Mouse (Mus musculus) forebrain, embryonic 11.5 days (tissue): ENCODE measurements around the gene Fcho1. TPM values are rescaled to one million over a fixed set of nuclear protein-coding genes. Genes with fewer than 3 reads are reported as not detected.
A peak's percentile ranks its signal among the peaks of the same experiment; 100 is the strongest.
"Not testable (repeated sequence)": the region's sequence is repeated elsewhere in the genome, so short reads cannot be mapped to it uniquely, and the experiment has no call there.

Source experiments
- ATAC-seq: fragments of 200-750 bp; cut with Nextera tagmentation; replicated peaks from 2 replicates; pipeline ENCODE4 v1.8.0; 2017; ENCODE audit warnings: moderate TSS enrichment; ENCODE audit not compliant: low FRiP score
- DNase-seq: peaks from one replicate; pipeline ENCODE4 v3.0.0-alpha.2; 2017; ENCODE audit warnings: low spot score
- H3K27ac ChIP-seq: fragments of 300-500 bp; sonication (generic); 2 replicates; pipeline ENCODE4 v1.5.1; 2014; ENCODE audit warnings: low read depth, low read length
- H3K27me3 ChIP-seq: fragments of 300-500 bp; sonication (generic); 2 replicates; pipeline ENCODE4 v1.6.1; 2014; ENCODE audit warnings: mild to moderate bottlenecking, low read length, mixed read lengths; ENCODE audit not compliant: control insufficient read depth, insufficient read depth
- H3K36me3 ChIP-seq: fragments of 300-500 bp; sonication (generic); 2 replicates; pipeline ENCODE4 v1.6.1; 2014; ENCODE audit warnings: mild to moderate bottlenecking, low read length, moderate library complexity, mixed read lengths; ENCODE audit not compliant: control insufficient read depth, insufficient read depth
- H3K4me1 ChIP-seq: fragments of 300-500 bp; sonication (generic); replicated peaks from 2 replicates; pipeline ENCODE4 v1.6.1; 2014; ENCODE audit warnings: low read length, mixed read lengths; ENCODE audit not compliant: control insufficient read depth, insufficient read depth
- H3K4me2 ChIP-seq: fragments of 300-500 bp; sonication (generic); 2 replicates; pipeline ENCODE4 v1.6.1; 2014; ENCODE audit warnings: low read depth, mild to moderate bottlenecking, low read length, moderate library complexity, mixed read lengths; ENCODE audit not compliant: severe bottlenecking
- H3K4me3 ChIP-seq: fragments of 300-500 bp; sonication (generic); 2 replicates; pipeline ENCODE4 v1.5.1; 2014; ENCODE audit warnings: low read depth, low read length
- H3K9ac ChIP-seq: fragments of 300-500 bp; sonication (generic); 2 replicates; pipeline ENCODE4 v1.6.1; 2014; ENCODE audit warnings: low read length
- H3K9me3 ChIP-seq: fragments of 300-500 bp; sonication (generic); 2 replicates; pipeline ENCODE4 v1.6.1; 2016; ENCODE audit warnings: low read length, mixed read lengths; ENCODE audit not compliant: control insufficient read depth
- WGBS: fragments of 180-500 bp; shearing (Covaris S2); extraction: QIAGEN DNeasy Blood & Tissue Kit; methylation state at CpG from one replicate; pipeline ENCODE4 v1.1.7; 2014; 5-methylcytosine and 5-hydroxymethylcytosine counted together
- polyA plus RNA-seq: library from polyadenylated mRNA; unstranded; fragments of >200 nt; fragmentation: Nextera tagmentation; extraction: Ambion mirVana; gene quantifications from 2 replicates; pipeline ENCODE4 v1.2.1, GENCODE M21; 2014

Fcho1 gene
- polyA plus RNA-seq, 1 experiment from 2014 or later: 21.3 TPM

DNA sequence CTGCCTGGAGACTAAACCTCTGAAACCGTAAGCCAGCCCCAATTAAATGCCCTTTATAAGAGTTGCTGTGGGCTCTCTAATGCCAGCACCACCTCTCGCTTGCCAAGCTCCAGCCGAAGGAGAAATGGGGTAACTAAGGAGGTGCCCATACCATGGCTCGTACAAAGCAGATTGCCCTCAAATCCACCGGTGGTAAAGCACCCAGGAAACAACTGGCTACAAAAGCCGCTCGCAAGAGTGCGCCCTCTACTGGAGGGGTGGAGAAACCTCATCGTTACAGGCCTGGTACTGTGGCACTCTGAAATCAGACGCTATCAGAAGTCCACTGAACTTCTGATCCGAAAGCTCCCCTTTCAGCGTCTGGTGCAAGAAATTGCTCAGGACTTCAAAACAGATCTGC, 30.1 kb downstream of the Fcho1 start:
- not testable (repeated sequence) for H3K27ac ChIP-seq, DNase-seq, H3K36me3 ChIP-seq, H3K4me1 ChIP-seq, H3K4me3 ChIP-seq, ATAC-seq, H3K4me2 ChIP-seq, H3K9ac ChIP-seq, H3K9me3 ChIP-seq
- peaks cover 61% of the 10 kb centered on the region for H3K27me3 ChIP-seq
- 64% methylated on average over 12 of the region's 12 CpGs for WGBS

DNA sequence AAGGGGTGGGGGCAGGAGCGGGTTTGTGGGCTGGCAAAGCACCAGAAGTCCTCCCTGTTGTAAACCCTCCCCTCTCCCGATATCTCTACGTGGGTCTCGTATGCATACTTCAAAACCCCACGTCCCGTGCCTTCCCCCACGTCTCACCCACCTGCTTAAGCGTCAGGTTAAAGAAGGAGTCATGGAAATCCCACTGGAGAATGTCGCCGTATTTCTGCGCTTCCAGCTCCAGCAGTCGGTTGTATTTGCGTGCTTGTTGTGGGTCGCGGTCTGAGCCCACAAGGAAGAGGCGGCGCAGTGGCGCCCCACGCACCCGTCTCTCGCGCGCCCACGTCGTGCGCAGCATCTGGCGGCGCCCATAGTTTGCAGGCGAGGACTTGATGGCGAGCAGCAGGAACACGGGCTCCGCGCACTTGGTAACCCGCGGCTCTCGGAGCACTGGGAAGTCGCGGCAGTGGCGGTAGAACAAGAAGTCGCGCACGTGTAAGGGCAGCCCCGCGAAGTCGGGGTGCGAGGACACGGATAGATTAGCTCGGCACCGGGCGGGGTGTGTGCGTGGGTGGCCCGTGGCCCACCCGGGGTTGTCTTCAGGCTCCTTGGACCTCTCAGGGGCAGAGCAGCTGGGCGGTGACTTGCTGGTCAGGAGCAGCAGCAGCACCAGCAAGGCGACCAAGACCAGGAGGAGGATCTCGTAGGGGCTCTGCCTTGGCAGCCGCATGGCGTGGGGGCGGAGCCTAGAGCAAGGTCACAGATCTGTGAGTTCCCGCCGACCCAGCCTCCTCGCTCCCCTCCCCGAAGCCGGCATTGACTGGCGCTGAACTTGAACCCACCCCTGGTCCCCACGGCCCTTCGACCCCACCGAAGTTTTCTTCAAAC, 32.1 kb downstream of the Fcho1 start:
- ATAC-seq (peak; percentile 39; the same call in 1 of the 2 replicates), DNase-seq (no peak)
- Histone ChIP-seq H3K4me1 (no peaks in the 10 kb centered on the region), H3K27ac (no peak overlapping the region), H3K36me3 (no peaks in the 10 kb centered on the region), H3K9ac (no peak overlapping the region), H3K9me3 (no peaks in the 10 kb centered on the region; the same call in 1 of the 2 replicates), H3K4me2 (no peak overlapping the region), H3K27me3 (peaks cover 72% of the 10 kb centered on the region), H3K4me3 (peak overlapping the region; percentile 7; the same call in 1 of the 2 replicates)
- WGBS: 11% methylated on average over 67 of the region's 68 CpGs

DNA sequence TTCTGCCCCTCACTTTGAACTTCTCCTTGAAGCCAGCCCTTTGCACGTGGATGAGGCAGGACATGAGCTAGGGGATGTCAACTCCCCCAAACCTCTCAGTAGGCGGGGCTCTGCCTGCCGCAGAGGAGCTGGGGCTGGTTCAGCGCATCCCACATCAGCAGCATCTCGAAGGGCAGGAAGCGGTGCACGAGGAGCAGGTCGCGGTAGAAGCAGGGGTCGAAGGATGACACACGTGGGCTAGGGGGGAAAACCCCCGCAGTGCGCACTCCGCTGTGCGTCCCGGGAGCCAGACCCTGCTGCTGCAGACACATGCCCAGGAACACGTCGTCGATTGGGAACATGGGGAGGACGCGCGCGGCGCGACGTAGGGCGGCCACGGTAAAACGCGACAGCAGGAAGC, 33.0 kb downstream of the Fcho1 start:
- no peak overlapping the region for H3K4me3 ChIP-seq
- peaks cover 80% of the 10 kb centered on the region for H3K27me3 ChIP-seq
- no peaks in the 10 kb centered on the region for H3K4me1 ChIP-seq
- H3K9me3 ChIP-seq: no peaks in the 10 kb centered on the region; the same call in 1 of the 2 replicates
- 3% methylated on average over 30 of the region's 30 CpGs for WGBS
- no peaks in the 10 kb centered on the region for H3K36me3 ChIP-seq
- ATAC-seq (no peak), DNase-seq (no peak)
- no peak overlapping the region for H3K9ac ChIP-seq
- no peak overlapping the region for H3K27ac ChIP-seq
- no peak overlapping the region for H3K4me2 ChIP-seq

DNA sequence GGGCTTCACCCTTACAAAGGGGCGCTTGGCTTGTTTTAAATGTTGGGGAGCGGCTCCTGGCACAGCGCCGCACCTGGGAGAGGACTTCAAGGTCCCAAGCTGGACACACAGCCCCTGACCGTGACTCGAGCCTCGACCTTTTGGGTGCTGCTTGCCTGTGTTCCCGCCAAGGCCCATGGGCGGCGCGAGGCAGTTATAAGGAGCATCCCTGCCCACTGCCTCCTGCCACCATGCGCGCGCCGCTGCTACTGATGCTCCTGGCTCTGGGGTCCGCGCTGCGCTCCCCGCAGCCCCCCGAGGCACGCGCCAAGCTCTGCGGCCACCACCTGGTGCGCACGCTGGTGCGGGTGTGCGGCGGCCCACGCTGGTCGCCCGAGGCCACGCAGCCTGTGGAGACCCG, 36.5 kb downstream of the Fcho1 start, which contains the start of gene Insl3:
Insl3 (plus strand) TSS at position 187 of the 400 bp plus-strand sequence.
- H3K36me3 ChIP-seq: no peaks in the 10 kb centered on the region
- DNase-seq (no peak), ATAC-seq (no peak)
- peaks cover 100% of the 10 kb centered on the region for H3K27me3 ChIP-seq
- no peak within 1 kb of the TSS for H3K9ac ChIP-seq
- H3K9me3 ChIP-seq: no peaks in the 10 kb centered on the region; the same call in 1 of the 2 replicates
- peaks cover 7% of the 10 kb centered on the region; the same call in 1 of the 2 replicates for H3K4me1 ChIP-seq
- H3K4me3 ChIP-seq: no peak within 1 kb of the TSS
- WGBS: 6% methylated on average over 33 of the region's 33 CpGs
- H3K27ac ChIP-seq: no peak within 1 kb of the TSS
- no peak within 1 kb of the TSS for H3K4me2 ChIP-seq

DNA sequence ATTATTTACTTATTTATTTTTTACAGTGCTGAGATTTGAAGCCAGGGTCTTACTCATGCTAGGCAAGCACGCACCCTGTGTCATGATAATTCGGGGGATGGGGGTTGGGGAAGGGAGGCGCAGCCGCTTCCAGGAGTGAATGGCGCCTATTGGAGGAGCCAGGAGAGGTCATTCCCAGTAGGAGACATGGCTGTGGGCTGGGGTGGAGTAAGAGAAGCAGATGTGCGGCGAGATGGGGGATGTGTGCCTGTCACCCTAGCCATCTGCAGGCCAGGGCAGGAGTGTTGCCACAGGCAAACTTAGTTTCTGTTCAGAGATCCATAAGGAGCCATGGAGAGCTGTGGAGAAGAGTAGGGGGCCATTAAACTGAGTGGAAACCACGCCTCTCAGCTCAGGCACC, 37.9 kb downstream of the Fcho1 start:
- 2% methylated on average over 8 of the region's 8 CpGs for WGBS
- Histone ChIP-seq H3K27ac (no peak overlapping the region), H3K36me3 (no peaks in the 10 kb centered on the region), H3K4me3 (no peak overlapping the region), H3K27me3 (peaks cover 100% of the 10 kb centered on the region), H3K9ac (no peak overlapping the region), H3K9me3 (no peaks in the 10 kb centered on the region), H3K4me1 (peaks cover 7% of the 10 kb centered on the region; the same call in 1 of the 2 replicates), H3K4me2 (no peak overlapping the region)
- ATAC-seq (no peak), DNase-seq (no peak)

DNA sequence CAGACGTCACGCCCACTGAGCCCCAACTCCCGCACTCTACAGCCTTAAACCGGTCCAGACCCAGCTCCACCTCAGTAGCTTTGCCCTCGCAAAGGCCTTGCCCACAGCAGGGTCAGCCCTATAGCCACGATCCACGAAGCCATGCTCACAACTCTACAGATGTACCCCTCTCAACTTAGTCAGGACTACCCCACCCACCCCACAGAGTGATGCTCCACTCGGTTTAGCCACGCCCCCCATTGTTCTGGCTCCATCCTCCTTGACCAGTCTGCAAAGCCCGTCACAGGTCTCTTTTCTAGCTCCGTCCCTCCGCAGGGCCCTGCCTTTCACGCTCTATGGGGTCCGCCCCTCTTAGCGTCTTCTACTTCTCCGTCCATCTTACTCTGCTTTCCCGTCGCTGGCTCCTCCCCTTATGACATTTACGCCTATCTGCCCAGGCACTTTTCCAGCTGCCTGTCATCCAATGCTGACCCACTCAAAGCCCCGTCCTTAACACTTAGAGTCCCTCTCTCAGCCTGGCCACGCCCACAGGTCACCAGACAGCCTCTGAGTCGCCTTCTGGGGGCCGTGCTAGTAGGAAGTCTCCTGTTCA, 39.3 kb downstream of the Fcho1 start:
- Histone ChIP-seq H3K4me1 (peaks cover 7% of the 10 kb centered on the region; the same call in 1 of the 2 replicates), H3K27me3 (peaks cover 100% of the 10 kb centered on the region), H3K4me2 (peak overlapping the region; percentile 8; the same call in 1 of the 2 replicates), H3K36me3 (no peaks in the 10 kb centered on the region), H3K4me3 (no peak overlapping the region), H3K9ac (no peak overlapping the region), H3K9me3 (no peaks in the 10 kb centered on the region), H3K27ac (no peak overlapping the region)
- 0% methylated on average over 23 of the region's 23 CpGs for WGBS
- DNase-seq (no peak), ATAC-seq (peak; percentile 32)

DNA sequence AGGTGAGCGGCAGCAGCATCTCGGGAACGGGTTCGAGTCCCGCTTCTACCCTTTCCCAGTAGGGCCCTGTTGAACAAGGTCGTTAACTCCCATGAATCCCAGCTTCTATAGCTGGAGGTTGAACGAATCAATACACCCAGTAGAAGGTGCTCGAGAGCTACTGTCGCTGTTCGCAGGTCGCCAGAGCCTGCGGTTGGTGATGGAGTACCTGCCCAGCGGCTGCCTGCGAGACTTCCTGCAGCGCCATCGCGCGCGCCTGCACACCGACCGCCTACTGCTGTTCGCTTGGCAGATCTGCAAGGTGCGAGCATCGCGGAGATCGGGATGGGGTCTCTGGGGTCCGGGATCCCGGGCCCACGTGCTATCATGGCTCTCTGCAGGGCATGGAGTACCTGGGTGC, 39.9 kb downstream of the Fcho1 start:
- no peak for ATAC-seq
- peak overlapping the region; percentile 8; the same call in 1 of the 2 replicates for H3K4me2 ChIP-seq
- no peaks in the 10 kb centered on the region for H3K36me3 ChIP-seq
- DNase-seq: no peak
- peaks cover 7% of the 10 kb centered on the region; the same call in 1 of the 2 replicates for H3K4me1 ChIP-seq
- H3K9ac ChIP-seq: no peak overlapping the region
- H3K4me3 ChIP-seq: peak overlapping the region; percentile 14
- peaks cover 100% of the 10 kb centered on the region for H3K27me3 ChIP-seq
- H3K9me3 ChIP-seq: no peaks in the 10 kb centered on the region
- 4% methylated on average over 29 of the region's 29 CpGs for WGBS
- no peak overlapping the region for H3K27ac ChIP-seq

DNA sequence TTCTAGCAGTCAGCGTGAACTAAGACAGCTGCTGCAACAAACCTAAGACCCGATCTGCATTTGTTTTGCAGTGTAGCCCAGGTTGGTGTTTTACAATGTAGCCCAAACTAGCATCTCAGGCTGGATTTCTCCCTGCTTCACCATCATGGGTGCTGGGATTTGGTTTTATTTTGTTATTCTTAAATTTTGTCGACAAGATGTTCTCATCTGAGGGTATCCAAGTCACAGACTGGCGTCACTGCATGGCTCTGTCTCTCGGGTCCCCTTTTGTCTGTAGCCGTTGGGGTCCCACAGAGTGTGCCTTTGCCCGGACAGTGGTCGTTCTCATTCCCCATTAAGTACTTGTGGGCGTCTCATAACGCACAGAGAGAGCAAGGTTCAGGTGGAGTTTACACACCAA, 40.8 kb downstream of the Fcho1 start:
- H3K4me3 ChIP-seq: no peak overlapping the region
- ATAC-seq: no peak
- H3K27ac ChIP-seq: no peak overlapping the region
- DNase-seq: no peak
- H3K36me3 ChIP-seq: no peaks in the 10 kb centered on the region
- H3K27me3 ChIP-seq: peaks cover 100% of the 10 kb centered on the region
- no peak overlapping the region for H3K9ac ChIP-seq
- no peak overlapping the region for H3K4me2 ChIP-seq
- WGBS: 15% methylated on average over 10 of the region's 10 CpGs
- no peaks in the 10 kb centered on the region for H3K9me3 ChIP-seq
- peaks cover 10% of the 10 kb centered on the region; the same call in 1 of the 2 replicates for H3K4me1 ChIP-seq
